Mouse (Mus musculus): ENCODE results near the gene Mov10l1.

Mov10l1 gene

GRCm38 (mm10) chr15:88982534-88983079, at the start of gene Mov10l1:
Gene Mov10l1 (plus strand): TSS chr15:88982909.
- DNase-seq (ENCODE audit: low spot score in 2 of 2), result no peak

GRCm38 (mm10) chr15:88934141-88934540, 48.6 kb upstream of the Mov10l1 start:
- no peak for DNase-seq (ENCODE audit: low spot score in 2 of 2)

DNA sequence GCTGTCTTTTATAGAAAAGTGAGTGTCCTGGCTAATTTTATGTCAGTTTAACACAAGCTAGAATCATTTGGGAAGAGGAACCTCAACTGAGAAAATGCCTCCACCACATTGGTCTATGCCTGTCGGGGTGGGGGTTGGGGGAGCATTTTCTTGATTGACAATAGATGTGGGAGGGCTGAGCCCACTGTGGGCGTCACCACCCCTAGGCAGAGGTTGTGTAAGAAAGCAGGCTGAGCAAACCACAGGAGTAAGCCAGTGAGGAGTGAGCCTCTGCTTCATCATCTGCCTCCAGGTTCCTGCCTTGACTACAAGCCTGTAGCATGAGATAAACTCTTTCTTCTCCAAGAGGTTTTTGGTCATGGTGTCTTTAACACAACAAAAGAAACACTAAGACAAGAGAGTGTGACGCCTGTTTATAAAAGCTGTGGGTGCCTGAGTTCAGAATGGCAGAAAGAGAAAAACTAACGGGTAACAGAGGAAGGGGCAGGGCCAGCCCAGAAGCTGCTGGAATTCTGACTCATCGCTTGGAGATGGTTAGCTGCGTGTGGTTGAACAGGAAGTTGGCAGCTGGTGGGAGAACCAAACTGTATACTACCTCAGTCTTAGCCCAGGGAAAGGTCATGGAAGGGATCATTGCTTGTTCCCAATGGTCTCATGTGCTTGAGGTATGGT, 46.0 kb upstream of the Mov10l1 start:
- no peak for DNase-seq (ENCODE audit: low spot score in 2 of 2)

DNA sequence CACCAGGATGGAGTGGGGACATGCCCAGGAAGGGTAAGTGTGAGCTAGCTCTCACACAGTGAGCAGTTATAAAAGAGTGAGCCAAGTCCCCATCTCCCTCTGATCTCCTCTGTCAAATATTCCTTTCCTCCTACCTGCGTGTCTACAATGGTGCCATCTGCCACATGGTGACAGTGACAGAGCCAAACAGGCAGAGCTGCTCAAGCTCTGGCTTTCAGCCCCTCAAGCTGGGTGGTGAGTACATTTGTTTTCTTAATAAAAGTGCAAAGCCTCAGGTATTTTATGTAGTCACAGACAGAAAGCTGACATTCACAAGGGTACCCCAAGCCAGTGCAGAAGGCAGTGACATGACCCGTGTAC, 45.4 kb upstream of the Mov10l1 start:
- DNase-seq (ENCODE audit: low spot score in 2 of 2), result no peak

DNA sequence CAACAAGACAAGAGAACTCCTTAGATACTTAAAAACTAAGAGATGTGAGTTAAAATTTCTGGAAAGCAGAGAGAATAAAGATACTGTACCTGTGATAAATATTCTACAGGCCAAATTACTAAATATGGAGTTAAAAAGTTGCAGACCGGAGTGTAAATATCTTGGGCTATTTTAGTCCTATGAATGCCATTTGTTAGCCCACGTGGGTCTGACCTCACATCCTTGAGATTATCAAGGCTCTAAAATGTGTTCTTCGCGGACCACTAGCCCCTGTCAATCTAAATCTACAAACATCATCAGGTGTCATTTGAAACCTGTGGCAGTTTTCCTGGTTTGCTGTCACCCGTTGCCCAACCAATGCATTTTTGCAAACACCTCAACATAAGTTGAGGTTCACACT, 39.9 kb upstream of the Mov10l1 start:
- DNase-seq (ENCODE audit: low spot score in 2 of 2), result no peak

- no peak for DNase-seq (ENCODE audit: low spot score in 2 of 2)
Measured at GRCm38 (mm10) chr15:88943896-88944551, 38.7 kb upstream of the Mov10l1 start.

DNA sequence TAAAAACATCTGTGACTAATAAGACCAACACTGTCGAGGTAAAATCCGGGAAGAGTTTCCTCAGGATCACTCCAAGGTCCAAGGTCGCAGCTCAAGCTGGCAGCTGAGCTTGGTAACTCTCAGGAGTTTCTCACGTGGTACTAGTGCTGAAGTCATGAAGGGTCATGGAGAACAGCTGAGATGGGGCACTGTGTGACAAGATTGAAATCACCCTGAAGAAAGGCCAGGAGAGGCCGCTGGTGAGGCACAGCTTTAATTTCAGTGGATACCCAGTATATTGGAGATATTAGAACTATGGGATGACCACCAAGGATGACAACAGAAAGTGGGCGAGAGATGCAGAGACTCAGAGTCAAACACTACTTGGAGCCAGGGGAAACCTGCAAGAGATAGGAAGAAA, 35.9 kb upstream of the Mov10l1 start:
- DNase-seq (ENCODE audit: low spot score in 2 of 2), result no peak

- DNase-seq (ENCODE audit: low spot score in 2 of 2), result no peak
Measured at GRCm38 (mm10) chr15:88951246-88951645, 31.5 kb upstream of the Mov10l1 start.

DNA sequence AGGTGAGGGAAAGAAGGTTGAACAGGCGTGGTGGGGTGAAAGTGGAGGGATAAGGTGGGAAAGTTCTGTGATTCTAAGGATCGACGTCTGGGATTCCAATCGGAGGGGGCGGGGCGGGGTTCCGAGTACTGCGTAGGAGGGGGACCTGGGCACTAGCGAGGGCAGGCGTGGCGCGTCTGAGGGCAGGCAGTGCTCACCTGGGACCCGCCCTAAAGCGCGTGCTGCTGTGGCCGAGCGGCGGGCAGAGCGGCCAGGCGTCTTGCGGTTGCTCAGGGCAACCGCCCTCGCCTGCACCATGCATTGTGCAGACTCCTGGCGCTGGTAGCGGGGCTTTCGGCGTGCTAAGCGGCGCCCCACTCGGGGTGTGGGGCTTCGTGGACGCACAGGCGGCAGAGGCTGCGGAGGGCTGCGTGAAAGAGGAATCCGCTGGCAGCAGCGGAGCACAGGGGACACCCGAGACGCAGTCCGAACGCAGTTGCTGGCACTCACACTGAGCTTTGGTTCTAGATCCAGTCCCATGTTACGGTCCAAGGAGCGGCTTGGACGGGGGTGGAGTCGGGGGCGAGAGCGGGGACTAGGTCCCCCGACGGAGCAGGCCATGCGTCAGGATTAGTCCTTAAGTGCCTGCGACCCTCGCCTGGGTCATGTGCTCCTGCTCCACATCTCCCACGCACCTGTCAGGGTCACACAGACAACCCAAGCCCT, 28.2 kb upstream of the Mov10l1 start, which contains the start of gene Ttll8:
TSS of gene Ttll8 (minus strand) at position 51 of the 705 bp plus-strand sequence.
- DNase-seq (ENCODE audit: low spot score in 2 of 2), result no peak

- DNase-seq (ENCODE audit: low spot score in 2 of 2), result no peak
Measured at GRCm38 (mm10) chr15:88955342-88955741, 27.4 kb upstream of the Mov10l1 start.

GRCm38 (mm10) chr15:88957522-88957921, 25.2 kb upstream of the Mov10l1 start:
- no peak for DNase-seq (ENCODE audit: low spot score in 2 of 2)

GRCm38 (mm10) chr15:88964070-88964578, 18.6 kb upstream of the Mov10l1 start:
- DNase-seq (ENCODE audit: low spot score in 2 of 2), result no peak

GRCm38 (mm10) chr15:88972300-88972699, 10.4 kb upstream of the Mov10l1 start:
- no peak for DNase-seq (ENCODE audit: low spot score in 2 of 2)

DNA sequence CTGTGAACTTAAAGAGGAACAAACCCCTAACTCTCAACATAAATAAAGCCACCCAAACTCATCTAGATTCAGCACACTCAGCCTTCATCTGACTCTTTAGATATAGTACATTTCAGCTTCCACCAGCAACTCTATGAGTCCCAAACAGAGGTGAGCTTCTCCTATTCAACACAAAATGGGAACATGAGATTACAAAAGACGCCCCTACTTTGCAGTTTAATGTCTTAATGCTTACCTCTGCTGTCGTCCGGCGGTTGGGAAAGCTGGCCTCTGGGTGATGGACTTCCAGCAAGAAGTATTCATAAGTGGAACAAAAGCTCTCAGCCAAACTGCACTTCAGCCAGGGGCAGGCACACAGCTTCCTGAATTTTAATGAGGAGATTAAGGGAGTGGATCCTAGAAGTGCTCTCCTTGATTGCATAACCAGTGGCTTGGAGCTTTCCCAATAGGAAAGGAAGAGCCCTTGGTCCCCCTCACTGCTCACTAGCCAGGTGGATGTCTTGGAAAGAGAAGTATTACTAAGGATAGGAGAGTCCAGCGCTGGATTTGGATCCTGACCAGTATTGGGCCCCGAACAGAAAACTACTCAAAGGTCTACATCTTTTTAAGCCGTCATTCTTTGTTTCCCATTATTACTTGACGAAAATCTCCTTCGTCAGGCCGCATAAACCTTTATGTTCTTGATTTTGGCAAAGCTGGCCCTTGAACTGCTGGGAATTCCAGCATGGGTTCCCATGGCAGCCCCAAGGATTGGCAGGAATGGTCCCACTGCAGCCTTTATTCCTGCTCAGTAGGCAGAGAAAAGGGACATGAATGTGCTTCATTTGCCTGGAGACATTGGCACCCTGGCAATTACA, 4.2 kb upstream of the Mov10l1 start, which contains the start of gene Mlc1:
TSS of gene Mlc1 (minus strand) at position 727 of the 857 bp plus-strand sequence.
- no peak for DNase-seq (ENCODE audit: low spot score in 2 of 2)

DNA sequence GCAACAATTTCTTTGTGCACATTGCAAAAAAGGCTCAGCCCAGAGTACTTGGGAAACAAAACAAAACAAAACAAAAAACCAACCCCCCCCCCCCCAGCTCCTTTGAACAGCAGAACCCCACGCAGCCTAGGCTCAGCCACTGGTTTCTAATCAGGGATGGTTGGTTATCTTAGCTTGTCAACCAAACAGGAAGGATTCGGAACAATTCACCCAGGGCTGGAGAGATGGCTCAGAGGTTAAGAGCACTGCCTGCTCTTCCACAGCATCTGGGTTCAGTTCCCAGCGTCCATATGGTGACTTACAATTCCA, 3.6 kb upstream of the Mov10l1 start:
- DNase-seq (ENCODE audit: low spot score in 2 of 2), result no peak

DNA sequence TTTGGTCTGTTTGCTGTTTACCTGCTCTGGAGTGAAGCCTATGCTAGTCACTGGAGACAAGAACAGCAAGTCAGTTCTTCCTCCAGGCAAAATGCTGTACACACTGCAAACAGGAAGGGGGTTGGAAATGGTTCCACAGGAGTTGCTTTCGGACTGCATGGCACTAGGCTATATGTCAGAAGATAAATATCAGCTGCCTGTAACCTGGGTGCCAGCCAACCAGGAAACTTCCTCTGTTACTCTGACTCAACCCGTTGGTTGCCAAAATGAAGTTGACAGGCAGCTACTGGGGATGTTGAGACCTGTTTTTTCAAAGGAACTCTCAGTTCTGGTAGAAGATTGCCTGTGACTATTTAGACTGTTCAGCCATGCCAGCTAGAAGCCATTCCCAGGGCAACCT, 6.5 kb downstream of the Mov10l1 start:
- DNase-seq (ENCODE audit: low spot score in 2 of 2), result no peak

- no peak for DNase-seq (ENCODE audit: low spot score in 2 of 2)
Measured at GRCm38 (mm10) chr15:88998636-88999035, 15.9 kb downstream of the Mov10l1 start.

DNA sequence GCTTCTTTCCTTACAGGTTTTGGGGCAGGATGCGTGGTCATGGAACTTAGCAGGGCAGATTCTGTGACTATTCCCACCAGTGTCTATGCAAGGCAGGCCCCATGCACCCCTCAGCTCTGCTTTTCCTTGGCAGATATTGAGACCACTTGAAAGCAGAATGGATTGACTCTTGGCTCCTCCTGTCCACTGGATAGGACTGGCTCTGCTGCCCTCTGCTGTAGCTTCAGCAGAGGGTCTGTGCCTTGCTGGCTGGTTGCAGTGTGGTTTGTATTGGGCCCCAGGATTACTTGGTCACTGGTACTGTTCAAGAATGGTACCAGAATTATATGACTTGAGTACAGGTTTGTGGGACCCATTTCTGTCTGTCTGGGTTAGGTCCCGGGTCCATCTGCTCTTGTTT, 16.4 kb downstream of the Mov10l1 start:
- DNase-seq (ENCODE audit: low spot score in 2 of 2), result no peak

GRCm38 (mm10) chr15:89000367-89000766, 17.7 kb downstream of the Mov10l1 start:
- DNase-seq (ENCODE audit: low spot score in 2 of 2), result no peak

DNA sequence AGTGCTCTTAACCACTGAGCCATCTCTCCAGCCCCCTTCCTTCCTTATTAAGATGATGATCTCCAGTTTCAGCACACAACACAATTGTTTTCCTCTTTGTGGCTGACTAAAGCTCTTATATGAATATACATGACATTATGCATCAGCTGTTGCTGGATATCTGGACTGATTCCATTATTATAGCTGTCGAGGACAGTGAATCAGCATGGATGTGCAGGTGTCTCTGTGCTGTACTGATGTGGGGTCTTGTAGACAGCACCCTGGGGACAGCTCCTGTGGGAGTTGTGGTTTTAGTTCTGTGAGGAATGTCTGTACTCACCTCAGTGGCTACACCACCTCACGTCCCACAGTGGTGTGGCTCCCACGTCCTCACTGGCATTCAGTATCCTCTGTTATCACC, 18.5 kb downstream of the Mov10l1 start:
- no peak for DNase-seq (ENCODE audit: low spot score in 2 of 2)

GRCm38 (mm10) chr15:89007002-89007401, 24.3 kb downstream of the Mov10l1 start:
- no peak for DNase-seq (ENCODE audit: low spot score in 2 of 2)

- DNase-seq (ENCODE audit: low spot score in 2 of 2), result no peak
Measured at GRCm38 (mm10) chr15:89007781-89008180, 25.1 kb downstream of the Mov10l1 start.

All from spleen, postnatal 14 days (tissue).